Mouse (Mus musculus): ENCODE results near the gene Sfmbt1.

GRCm38 (mm10) chr14:30721850-30722249, 7.2 kb downstream of the Sfmbt1 start:
- TF ChIP-seq CTCF (IDR thresholded peaks at IDR 0.05 in 2 of 3, conservative IDR thresholded peaks at IDR 0.05 in 1 of 3; ENCODE audit: control insufficient read depth in 1 of 3, insufficient read depth in 1 of 3, low read depth in 2 of 3, low read length in 3 of 3, poor library complexity in 1 of 3, severe bottlenecking in 1 of 3) (no peak), EP300 (IDR thresholded peaks at IDR 0.05; ENCODE audit: low read depth in 1 of 2, low read length in 2 of 2) (no peak), HCFC1 (IDR thresholded peaks at IDR 0.05; ENCODE audit: low read depth, low read length) (no peak)

Measured in MEL (cell line).